In the genomic region with DNA sequence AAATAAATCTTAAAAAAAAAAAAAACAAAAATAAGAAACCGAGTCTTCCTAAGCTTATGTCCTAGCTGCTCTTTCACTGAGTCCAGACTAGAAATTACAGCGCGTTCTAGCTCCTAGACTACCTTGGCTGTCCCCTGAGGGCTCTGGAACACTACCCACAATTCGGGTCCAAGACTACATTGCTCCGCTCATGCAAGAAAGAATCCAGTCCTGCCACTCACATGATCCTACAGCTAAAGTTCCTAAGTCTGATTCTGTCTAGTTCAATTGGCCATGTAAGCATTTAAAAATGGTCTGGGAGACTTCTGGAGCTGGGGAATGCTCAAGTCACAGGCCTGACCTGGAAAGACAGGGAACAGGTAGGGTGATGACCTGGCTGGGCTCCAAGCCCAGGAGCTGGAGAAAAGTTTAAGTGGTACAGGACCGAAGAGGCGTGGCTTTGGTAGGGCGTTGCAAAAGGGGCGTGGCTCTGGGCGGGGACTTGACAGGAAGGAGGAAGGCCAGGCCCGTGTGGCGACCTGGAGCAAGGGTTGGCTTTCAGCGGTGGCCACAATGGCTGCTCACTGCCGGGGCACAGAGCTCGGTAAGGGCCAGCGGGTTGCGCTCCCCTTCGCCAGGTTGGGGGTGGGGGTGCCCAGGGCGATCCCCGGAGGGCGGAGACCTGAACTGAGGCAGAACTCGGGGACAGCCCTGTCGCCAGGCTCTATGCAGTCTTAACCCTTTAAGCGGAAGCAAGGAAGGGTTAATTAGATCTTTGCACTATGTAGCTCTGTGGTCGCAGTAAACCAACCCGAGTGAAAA, we compare ENCODE assay signal across 8 mouse cellular contexts. TPM values are rescaled to one million over a fixed set of nuclear protein-coding genes. Genes with fewer than 3 reads are reported as not detected.
DNase-seq lines count a peak whose midpoint lies in the region; ATAC-seq and TF ChIP-seq lines count a peak whose summit lies in the region.

A gene (plus strand): TSS at position 491 of the 801 bp plus-strand sequence.

- no peak for TF ChIP-seq CTCF in bone marrow, adult 2 months (IDR thresholded peaks at IDR 0.05; ENCODE audit: control insufficient read depth, insufficient read depth, low read length)
- no peak for TF ChIP-seq CTCF in embryonic fibroblast, embryonic 13.5 days (IDR thresholded peaks at IDR 0.05; ENCODE audit: borderline replicate concordance, insufficient read depth, low read length)
- no peak for TF ChIP-seq CTCF in testis, adult 2 months (IDR thresholded peaks at IDR 0.05; ENCODE audit: control insufficient read depth, insufficient read depth, insufficient replicate concordance, low read depth, low read length)

- H3K27me3 ChIP-seq in heart, embryonic 11.5 days (ENCODE audit: control insufficient read depth, insufficient read depth, low read length): no peaks in the 10 kb centered on the region
- no peaks in the 10 kb centered on the region for H3K27me3 ChIP-seq in kidney, embryonic 15.5 days
- no peaks in the 10 kb centered on the region for H3K27me3 ChIP-seq in liver, embryonic 15.5 days
- no peaks in the 10 kb centered on the region for H3K27me3 ChIP-seq in neural tube, embryonic 11.5 days (ENCODE audit: control insufficient read depth, insufficient read depth, low read length)
- H3K27me3 ChIP-seq in testis, adult 2 months (ENCODE audit: control insufficient read depth, insufficient read depth, low read length): no peaks in the 10 kb centered on the region

- peak within 1 kb of the TSS; percentile 67 for H3K4me2 ChIP-seq in heart, embryonic 11.5 days
- H3K4me2 ChIP-seq in kidney, embryonic 15.5 days: peak within 1 kb of the TSS; percentile 72
- H3K4me2 ChIP-seq in liver, embryonic 15.5 days: peak within 1 kb of the TSS; percentile 74
- peak within 1 kb of the TSS; percentile 57 for H3K4me2 ChIP-seq in neural tube, embryonic 11.5 days (ENCODE audit: low read depth)

- peaks cover 11% of the 10 kb centered on the region for H3K36me3 ChIP-seq in heart, embryonic 11.5 days (ENCODE audit: control insufficient read depth, insufficient read depth, low read length)
- H3K36me3 ChIP-seq in kidney, embryonic 15.5 days: peaks cover 29% of the 10 kb centered on the region
- H3K36me3 ChIP-seq in liver, embryonic 15.5 days (replicated peaks): peaks cover 29% of the 10 kb centered on the region
- peaks cover 6% of the 10 kb centered on the region; the same call in 1 of the 2 replicates for H3K36me3 ChIP-seq in neural tube, embryonic 11.5 days (ENCODE audit: control insufficient read depth, insufficient read depth, low read length)
- H3K36me3 ChIP-seq in testis, adult 2 months (ENCODE audit: control insufficient read depth, insufficient read depth, low read length): no peaks in the 10 kb centered on the region; the same call in 1 of the 2 replicates

- H3K4me1 ChIP-seq in bone marrow, adult 2 months (ENCODE audit: control insufficient read depth, insufficient read depth, low read length): no peaks in the 10 kb centered on the region
- no peaks in the 10 kb centered on the region for H3K4me1 ChIP-seq in embryonic fibroblast, embryonic 13.5 days (ENCODE audit: control insufficient read depth, insufficient read depth, low read length)
- peaks cover 6% of the 10 kb centered on the region for H3K4me1 ChIP-seq in heart, embryonic 11.5 days (ENCODE audit: control insufficient read depth, insufficient read depth, low read length)
- H3K4me1 ChIP-seq in kidney, embryonic 15.5 days: peaks cover 14% of the 10 kb centered on the region
- peaks cover 20% of the 10 kb centered on the region for H3K4me1 ChIP-seq in liver, embryonic 15.5 days (replicated peaks)
- H3K4me1 ChIP-seq in neural tube, embryonic 11.5 days (ENCODE audit: control insufficient read depth, insufficient read depth, low read length): peaks cover 3% of the 10 kb centered on the region; the same call in 1 of the 2 replicates
- H3K4me1 ChIP-seq in testis, adult 2 months (ENCODE audit: control insufficient read depth, insufficient read depth, low read length): peaks cover 6% of the 10 kb centered on the region

- TF ChIP-seq POLR2A in bone marrow, adult 2 months (IDR thresholded peaks at IDR 0.05; ENCODE audit: borderline replicate concordance, control insufficient read depth, low read depth, low read length): peak; percentile 86; the same call in 1 of the 2 replicates
- peak; percentile 94 for TF ChIP-seq POLR2A in embryonic fibroblast, embryonic 13.5 days (IDR thresholded peaks at IDR 0.05; ENCODE audit: low read depth, low read length)
- TF ChIP-seq POLR2A in testis, adult 2 months (IDR thresholded peaks at IDR 0.05; ENCODE audit: control insufficient read depth, low read depth, low read length): peak; percentile 80

- 17% methylated on average over 26 of the region's 26 CpGs for WGBS in bone marrow, adult 2 months
- WGBS in heart, embryonic 11.5 days (ENCODE audit: insufficient replicate concordance): 10% methylated on average over 26 of the region's 26 CpGs
- WGBS in kidney, embryonic 15.5 days: 10% methylated on average over 26 of the region's 26 CpGs
- 11% methylated on average over 26 of the region's 26 CpGs for whole genome bisulfite sequencing in liver, embryonic 15.5 days (ENCODE audit: insufficient replicate concordance)
- 12% methylated on average over 26 of the region's 26 CpGs for WGBS in neural tube, embryonic 11.5 days

- H3K4me3 ChIP-seq in bone marrow, adult 2 months (replicated peaks; ENCODE audit: control insufficient read depth, low read depth, low read length): peak within 1 kb of the TSS; percentile 77
- H3K4me3 ChIP-seq in embryonic fibroblast, embryonic 13.5 days (ENCODE audit: insufficient read depth, low read length): peak within 1 kb of the TSS; percentile 77
- peak within 1 kb of the TSS; percentile 82 for H3K4me3 ChIP-seq in heart, embryonic 11.5 days (ENCODE audit: low read depth, low read length)
- H3K4me3 ChIP-seq in kidney, embryonic 15.5 days (replicated peaks): peak within 1 kb of the TSS; percentile 84
- H3K4me3 ChIP-seq in liver, embryonic 15.5 days (replicated peaks): peak within 1 kb of the TSS; percentile 75
- peak within 1 kb of the TSS; percentile 68 for H3K4me3 ChIP-seq in neural tube, embryonic 11.5 days (ENCODE audit: low read depth, low read length)
- peak within 1 kb of the TSS; percentile 90 for H3K4me3 ChIP-seq in testis, adult 2 months (ENCODE audit: control insufficient read depth, low read depth, low read length)

- peak within 1 kb of the TSS; percentile 85 for H3K9ac ChIP-seq in heart, embryonic 11.5 days (ENCODE audit: low read depth, low read length)
- peak within 1 kb of the TSS; percentile 65 for H3K9ac ChIP-seq in kidney, embryonic 15.5 days
- H3K9ac ChIP-seq in liver, embryonic 15.5 days: peak within 1 kb of the TSS; percentile 67
- H3K9ac ChIP-seq in neural tube, embryonic 11.5 days (ENCODE audit: low read length): peak within 1 kb of the TSS; percentile 68

- H3K27ac ChIP-seq in bone marrow, adult 2 months (ENCODE audit: control insufficient read depth, insufficient read depth, low read depth, low read length, poor library complexity): peak within 1 kb of the TSS; percentile 38
- no peak within 1 kb of the TSS for H3K27ac ChIP-seq in embryonic fibroblast, embryonic 13.5 days (ENCODE audit: insufficient read depth, low read length)
- H3K27ac ChIP-seq in heart, embryonic 11.5 days (ENCODE audit: low read depth, low read length): peak within 1 kb of the TSS; percentile 62; the same call in 1 of the 2 replicates
- H3K27ac ChIP-seq in kidney, embryonic 15.5 days: peak within 1 kb of the TSS; percentile 87
- peak within 1 kb of the TSS; percentile 78 for H3K27ac ChIP-seq in liver, embryonic 15.5 days (replicated peaks)
- H3K27ac ChIP-seq in neural tube, embryonic 11.5 days (ENCODE audit: low read depth, low read length): no peak within 1 kb of the TSS
- peak within 1 kb of the TSS; percentile 78 for H3K27ac ChIP-seq in testis, adult 2 months (ENCODE audit: control insufficient read depth, insufficient read depth, low read depth, low read length)

- DNase-seq in CD4-positive helper T cell, adult 2 months (ENCODE audit: low read depth, low spot score): peak; percentile 88
- DNase-seq in neural tube, embryonic 11.5 days (ENCODE audit: low spot score): peak; percentile 86

- ATAC-seq in heart, embryonic 11.5 days (replicated peaks; ENCODE audit: insufficient number of reproducible peaks, low FRiP score, low TSS enrichment): peak; percentile 88
- peak; percentile 95 for ATAC-seq in kidney, embryonic 15.5 days (replicated peaks; ENCODE audit: low FRiP score)
- peak; percentile 91 for ATAC-seq in liver, embryonic 15.5 days (ENCODE audit: insufficient read depth)
- peak; percentile 90 for ATAC-seq in neural tube, embryonic 11.5 days (ENCODE audit: insufficient read depth, low FRiP score, low TSS enrichment)

- no peaks in the 10 kb centered on the region for H3K9me3 ChIP-seq in heart, embryonic 11.5 days (replicated peaks; ENCODE audit: control insufficient read depth, low read length)
- no peaks in the 10 kb centered on the region for H3K9me3 ChIP-seq in kidney, embryonic 15.5 days (replicated peaks)
- H3K9me3 ChIP-seq in liver, embryonic 15.5 days (replicated peaks): no peaks in the 10 kb centered on the region
- H3K9me3 ChIP-seq in neural tube, embryonic 11.5 days (ENCODE audit: control insufficient read depth, low read length): no peaks in the 10 kb centered on the region

RNA-seq across cellular contexts. Expression of the gene that starts here (rescaled TPM):
- 16.1 and 16.6 TPM in 2 replicates for polyA plus RNA-seq in bone marrow, adult 2 months (2011; ENCODE audit: insufficient read depth, insufficient read length, low replicate concordance, missing spikeins)
- 24.1 and 24.4 TPM in 2 replicates for polyA plus RNA-seq in embryonic fibroblast, embryonic 13.5 days (2011; ENCODE audit: insufficient read length, low read depth, missing spikeins)
- 62.5 and 68.5 TPM in 2 replicates for polyA plus RNA-seq in heart, embryonic 11.5 days (2014; fragmentation: Nextera tagmentation; extraction: Ambion mirVana)
- 66.3 and 70.0 TPM in 2 replicates for polyA plus RNA-seq in kidney, embryonic 15.5 days (2015; fragmentation: Nextera tagmentation; extraction: Ambion mirVana)
- 39.9 and 41.0 TPM in 2 replicates for polyA plus RNA-seq in liver, embryonic 15.5 days (2015; fragmentation: Nextera tagmentation; extraction: Ambion mirVana)
- polyA plus RNA-seq in neural tube, embryonic 11.5 days (2014; fragmentation: Nextera tagmentation; extraction: Ambion mirVana): 51.7 and 51.8 TPM in 2 replicates
- 4.3 and 7.5 TPM in 2 replicates for polyA plus RNA-seq in testis, adult 2 months (2012; rRNA removed)

Comparison
In these comparisons a context has a peak if more than half of its experiments do, and no peak if none do; other contexts are left out.
1. H3K27ac ChIP-seq: peak in bone marrow, adult 2 months (single experiment), heart, embryonic 11.5 days (single experiment), kidney, embryonic 15.5 days (single experiment), liver, embryonic 15.5 days (single experiment) and testis, adult 2 months (single experiment); none in embryonic fibroblast, embryonic 13.5 days (single experiment) and neural tube, embryonic 11.5 days (single experiment).
2. Peak in every context shown above with its lines, with median percentiles within 50 percentile points of each other: H3K4me3 ChIP-seq, POLR2A ChIP-seq, ATAC-seq, H3K4me2 ChIP-seq and H3K9ac ChIP-seq.